Comparison of ENCODE assay signal across 8 mouse cellular contexts in genomic region chr14:103069465-103069863, GRCm38 (mm10). TPM values are rescaled to one million over a fixed set of nuclear protein-coding genes. Genes with fewer than 3 reads are reported as not detected.
A peak's percentile ranks its signal among the peaks of the same experiment; 100 is the strongest.
DNase-seq lines count a peak whose midpoint lies in the region; ATAC-seq and TF ChIP-seq lines count a peak whose summit lies in the region.

No protein-coding gene starts in this region.

- H3K27me3 ChIP-seq in liver, adult 2 months (ENCODE audit: control insufficient read depth, insufficient read depth, low read length), result no peaks in the 10 kb centered on the region
- no peaks in the 10 kb centered on the region for H3K27me3 ChIP-seq in embryonic facial prominence, embryonic 12.5 days
- H3K27me3 ChIP-seq in midbrain, postnatal 0 days (ENCODE audit: insufficient read depth, low read length), result no peaks in the 10 kb centered on the region

- TF ChIP-seq CTCF in liver, adult 2 months (IDR thresholded peaks at IDR 0.05; ENCODE audit: low read depth, low read length), result no peak
- no peak for TF ChIP-seq CTCF in midbrain, postnatal 0 days (IDR thresholded peaks at IDR 0.05)

- no peak for DNase-seq in liver, adult 2 months (ENCODE audit: extremely low read depth, low read depth, low spot score)
- DNase-seq in liver, result no peak
- DNase-seq in midbrain, postnatal 0 days (ENCODE audit: low spot score), result no peak
- DNase-seq in adrenal gland, adult (ENCODE audit: inconsistent age in 2 of 2, low spot score in 1 of 2), result no peak
- DNase-seq in urinary bladder, postnatal 36 days (ENCODE audit: low spot score in 2 of 2), result no peak
- DNase-seq in left cerebral cortex, adult 8-10 months (ENCODE audit: low spot score in 2 of 2), result no peak

- 13% methylated on average over 12 of the region's 12 CpGs for WGBS in liver, adult 2 months
- WGBS in embryonic facial prominence, embryonic 12.5 days, result 12% methylated on average over 12 of the region's 12 CpGs
- WGBS in midbrain, postnatal 0 days, result 11% methylated on average over 12 of the region's 12 CpGs

- peak overlapping the region; percentile 63 for H3K9ac ChIP-seq in liver, adult 2 months (ENCODE audit: low read depth, low read length)
- peak overlapping the region; percentile 79; the same call in 1 of the 2 replicates for H3K9ac ChIP-seq in embryonic facial prominence, embryonic 12.5 days
- peak overlapping the region; percentile 58 for H3K9ac ChIP-seq in midbrain, postnatal 0 days (replicated peaks; ENCODE audit: low read length, poor library complexity, severe bottlenecking)

- H3K27ac ChIP-seq in liver, adult 2 months (replicated peaks; ENCODE audit: insufficient read depth, low read depth, low read length), result peak overlapping the region; percentile 78
- peak overlapping the region; percentile 81 for H3K27ac ChIP-seq in embryonic facial prominence, embryonic 12.5 days
- H3K27ac ChIP-seq in midbrain, postnatal 0 days (ENCODE audit: low read depth, low read length), result peak overlapping the region; percentile 60

- H3K4me3 ChIP-seq in liver, adult 2 months (ENCODE audit: insufficient read depth, low read depth, low read length), result peak overlapping the region; percentile 38
- H3K4me3 ChIP-seq in embryonic facial prominence, embryonic 12.5 days, result peak overlapping the region; percentile 64
- H3K4me3 ChIP-seq in midbrain, postnatal 0 days (ENCODE audit: low read depth, low read length), result peak overlapping the region; percentile 63

- peaks cover 8% of the 10 kb centered on the region for H3K36me3 ChIP-seq in liver, adult 2 months (ENCODE audit: control insufficient read depth, insufficient read depth, low read length)
- H3K36me3 ChIP-seq in embryonic facial prominence, embryonic 12.5 days, result peaks cover 10% of the 10 kb centered on the region; the same call in 1 of the 2 replicates
- H3K36me3 ChIP-seq in midbrain, postnatal 0 days (ENCODE audit: insufficient read depth, low read length), result peaks cover 11% of the 10 kb centered on the region

- no peak for TF ChIP-seq POLR2A in liver, adult 2 months (IDR thresholded peaks at IDR 0.05; ENCODE audit: extremely low read depth, insufficient read depth, low read length)

- ATAC-seq in embryonic facial prominence, embryonic 12.5 days (ENCODE audit: insufficient number of reproducible peaks, insufficient read depth, low FRiP score, low TSS enrichment), result no peak
- peak; percentile 7 for ATAC-seq in inflammation-experienced regulatory T-cells, adult 6 months
- ATAC-seq in midbrain, postnatal 0 days (ENCODE audit: low FRiP score), result no peak; the same call in 1 of the 2 replicates

- H3K9me3 ChIP-seq in embryonic facial prominence, embryonic 12.5 days, result no peaks in the 10 kb centered on the region
- H3K9me3 ChIP-seq in midbrain, postnatal 0 days (ENCODE audit: low read length), result no peaks in the 10 kb centered on the region

- H3K79me2 ChIP-seq in liver, adult 2 months (ENCODE audit: control insufficient read depth, insufficient read depth, low read length), result peaks cover 2% of the 10 kb centered on the region; the same call in 1 of the 2 replicates

- peak overlapping the region; percentile 91 for H3K4me2 ChIP-seq in embryonic facial prominence, embryonic 12.5 days (replicated peaks)
- H3K4me2 ChIP-seq in midbrain, postnatal 0 days (ENCODE audit: low read depth, low read length, poor library complexity, severe bottlenecking), result peak overlapping the region; percentile 70

- peaks cover 7% of the 10 kb centered on the region for H3K4me1 ChIP-seq in liver, adult 2 months (ENCODE audit: control insufficient read depth, insufficient read depth, low read length)
- H3K4me1 ChIP-seq in embryonic facial prominence, embryonic 12.5 days, result peaks cover 10% of the 10 kb centered on the region; the same call in 1 of the 2 replicates
- peaks cover 3% of the 10 kb centered on the region; the same call in 1 of the 2 replicates for H3K4me1 ChIP-seq in midbrain, postnatal 0 days (ENCODE audit: insufficient read depth, low read length)

RNA-seq across cellular contexts. Expression of gene Cln5, which starts 0.6 kb away (rescaled TPM):
- total RNA-seq in liver, adult 2 months (2014; rRNA removed), result 30.3 and 41.9 TPM in 2 replicates
- 17.2 and 20.2 TPM in 2 replicates for polyA plus RNA-seq in liver, adult 2 months (2012; rRNA removed)
- 27.0 and 30.1 TPM in 2 replicates for polyA plus RNA-seq in embryonic facial prominence, embryonic 12.5 days (2016; fragmentation: Nextera tagmentation; extraction: Ambion mirVana)
- polyA plus RNA-seq in inflammation-experienced regulatory T-cells, adult 6 months (2017; shearing (Covaris generic)), result 10 to 100 TPM; 17.2 to 20.0 (median 17.9) TPM
- 7.8 and 10.4 TPM in 2 replicates for total RNA-seq in midbrain, postnatal 0 days (2014; rRNA removed)
- polyA plus RNA-seq in midbrain, postnatal 0 days (2015; fragmentation: Nextera tagmentation; extraction: Ambion mirVana), result 10.6 and 11.5 TPM in 2 replicates
- 10 to 100 TPM; 10.4 to 16.2 (median 13.1) TPM for total RNA-seq in left cerebral cortex, adult 8-10 months (2022)

RNA-seq across cellular contexts. Expression of gene Acod1, which starts 22.7 kb away (rescaled TPM):
- 0.07 and 0.09 TPM in 2 replicates for total RNA-seq in liver, adult 2 months (2014; rRNA removed)
- 0.07 TPM in 1 of 2 replicates, not detected in the other for polyA plus RNA-seq in liver, adult 2 months (2012; rRNA removed)
- polyA plus RNA-seq in embryonic facial prominence, embryonic 12.5 days (2016; fragmentation: Nextera tagmentation; extraction: Ambion mirVana), result not detected in 2 replicates
- polyA plus RNA-seq in inflammation-experienced regulatory T-cells, adult 6 months (2017; shearing (Covaris generic)), result under 1 TPM in 1 of 3 experiments, not detected in 2; 0.49 TPM
- total RNA-seq in midbrain, postnatal 0 days (2014; rRNA removed), result not detected in 2 replicates
- polyA plus RNA-seq in midbrain, postnatal 0 days (2015; fragmentation: Nextera tagmentation; extraction: Ambion mirVana), result not detected in 2 replicates
- total RNA-seq in left cerebral cortex, adult 8-10 months (2022), result not detected

RNA-seq across cellular contexts. Expression of gene Fbxl3, which starts 29.9 kb away (rescaled TPM):
- total RNA-seq in liver, adult 2 months (2014; rRNA removed), result 51.0 and 51.1 TPM in 2 replicates
- 25.6 and 27.9 TPM in 2 replicates for polyA plus RNA-seq in liver, adult 2 months (2012; rRNA removed)
- 27.2 and 31.4 TPM in 2 replicates for polyA plus RNA-seq in embryonic facial prominence, embryonic 12.5 days (2016; fragmentation: Nextera tagmentation; extraction: Ambion mirVana)
- 10 to 100 TPM; 21.5 to 37.7 (median 28.2) TPM for polyA plus RNA-seq in inflammation-experienced regulatory T-cells, adult 6 months (2017; shearing (Covaris generic))
- total RNA-seq in midbrain, postnatal 0 days (2014; rRNA removed), result 64.5 and 67.9 TPM in 2 replicates
- polyA plus RNA-seq in midbrain, postnatal 0 days (2015; fragmentation: Nextera tagmentation; extraction: Ambion mirVana), result 20.2 and 22.5 TPM in 2 replicates
- total RNA-seq in left cerebral cortex, adult 8-10 months (2022), result 10 to 100 TPM; 81.8 to 91.9 (median 85.1) TPM
